ENCODE assay signal across 8 mouse cellular contexts in the genomic region with DNA sequence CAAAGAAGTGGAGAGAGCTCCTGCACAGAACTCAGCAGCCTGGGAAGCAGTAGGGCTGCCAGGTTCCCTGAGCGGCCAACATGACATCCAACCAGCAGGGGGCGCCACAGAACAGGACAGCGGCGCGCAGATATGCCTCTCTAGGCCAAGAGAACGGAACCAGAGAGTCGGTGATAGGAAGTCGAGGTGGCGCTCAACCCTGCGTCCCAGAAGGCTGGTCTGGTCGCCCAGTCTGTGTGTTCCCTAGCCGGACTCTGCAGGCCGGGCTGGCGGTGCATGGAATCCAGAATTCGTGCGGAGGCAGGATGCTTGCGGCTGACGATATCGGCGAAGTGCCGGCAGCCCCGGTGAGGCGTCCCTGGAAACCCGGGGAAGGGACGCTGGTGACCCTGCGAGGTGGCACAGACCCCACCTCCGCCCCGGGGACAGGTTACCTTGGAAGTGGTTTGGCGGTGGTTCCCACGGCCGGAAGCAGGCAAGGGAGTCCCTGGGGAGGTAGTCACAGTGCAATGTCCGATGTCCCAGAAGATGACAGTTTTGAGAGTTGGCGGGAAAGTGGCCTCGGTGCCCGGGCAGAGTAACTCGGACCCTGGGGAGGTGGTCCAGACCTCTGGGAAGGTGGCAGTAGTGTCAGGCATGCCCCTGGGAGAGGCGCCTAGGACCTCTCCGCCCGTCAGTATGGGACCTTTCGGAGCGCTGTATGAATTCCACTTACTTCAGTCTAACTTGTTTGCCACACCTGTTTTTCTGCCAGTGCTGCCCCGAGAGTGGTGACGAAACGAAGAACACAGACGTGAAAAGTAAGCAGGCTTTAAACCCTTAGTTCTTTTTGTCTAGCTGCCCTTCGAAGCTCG. TPM values are rescaled to one million over a fixed set of nuclear protein-coding genes. Genes with fewer than 3 reads are reported as not detected.
DNase-seq lines count a peak whose midpoint lies in the region; ATAC-seq lines count a peak whose summit lies in the region.

A gene (plus strand): TSS at position 176 of the 854 bp plus-strand sequence.

- peak within 1 kb of the TSS; percentile 96 for H3K4me2 ChIP-seq in forebrain, embryonic 14.5 days (ENCODE audit: low read length)
- peak within 1 kb of the TSS; percentile 93 for H3K4me2 ChIP-seq in neural tube, embryonic 15.5 days

- peak within 1 kb of the TSS; percentile 71 for H3K9ac ChIP-seq in forebrain, embryonic 14.5 days (ENCODE audit: low read length)
- H3K9ac ChIP-seq in neural tube, embryonic 15.5 days (replicated peaks): peak within 1 kb of the TSS; percentile 96

- intact Hi-C loops in heart, postnatal 14 days (cut with DNase I): no loop called here

- H3K27me3 ChIP-seq in forebrain, embryonic 14.5 days (replicated peaks; ENCODE audit: control insufficient read depth, insufficient read depth, low read length): no peaks in the 10 kb centered on the region
- no peaks in the 10 kb centered on the region for H3K27me3 ChIP-seq in neural tube, embryonic 15.5 days (replicated peaks)

- peaks cover 9% of the 10 kb centered on the region; the same call in 1 of the 2 replicates for H3K36me3 ChIP-seq in forebrain, embryonic 14.5 days (ENCODE audit: control insufficient read depth, insufficient read depth, low read length)
- peaks cover 13% of the 10 kb centered on the region for H3K36me3 ChIP-seq in neural tube, embryonic 15.5 days

- peaks cover 6% of the 10 kb centered on the region for H3K4me1 ChIP-seq in forebrain, embryonic 14.5 days (ENCODE audit: control insufficient read depth, insufficient read depth, low read length)
- H3K4me1 ChIP-seq in neural tube, embryonic 15.5 days: peaks cover 30% of the 10 kb centered on the region

- DNase-seq in ES-CJ7 (ENCODE audit: low read depth, low spot score): peak; percentile 95
- DNase-seq in cerebellum, adult 11 months: peak; percentile 92
- peak; percentile 95 for DNase-seq in forebrain, embryonic 14.5 days (ENCODE audit: low spot score)
- peak; percentile 96 to 99 for DNase-seq in heart, postnatal 14 days
- peak; percentile 97 for DNase-seq in layer of hippocampus, adult 11-12 months (ENCODE audit: low spot score)
- peak; percentile 92 to 93 for DNase-seq in lung, adult 18-20 months
- DNase-seq in testis, postnatal 14 days (ENCODE audit: low spot score): peak; percentile 93

- peak within 1 kb of the TSS; percentile 58 for H3K4me3 ChIP-seq in forebrain, embryonic 14.5 days (ENCODE audit: low read depth, low read length)
- H3K4me3 ChIP-seq in neural tube, embryonic 15.5 days (replicated peaks): peak within 1 kb of the TSS; percentile 99

- ATAC-seq in forebrain, embryonic 14.5 days: peak; percentile 86
- ATAC-seq in neural tube, embryonic 15.5 days (ENCODE audit: low FRiP score): peak; percentile 87

- H3K27ac ChIP-seq in forebrain, embryonic 14.5 days (ENCODE audit: low read depth, low read length): no peak within 1 kb of the TSS; the same call in 1 of the 2 replicates
- H3K27ac ChIP-seq in neural tube, embryonic 15.5 days (replicated peaks): peak within 1 kb of the TSS; percentile 85

- no peaks in the 10 kb centered on the region for H3K9me3 ChIP-seq in forebrain, embryonic 14.5 days (replicated peaks; ENCODE audit: control insufficient read depth, low read length)
- H3K9me3 ChIP-seq in neural tube, embryonic 15.5 days (replicated peaks): no peaks in the 10 kb centered on the region

- 3% methylated on average over 47 of the region's 47 CpGs for WGBS in forebrain, embryonic 14.5 days
- WGBS in neural tube, embryonic 15.5 days: 2% methylated on average over 47 of the region's 47 CpGs

RNA-seq across cellular contexts. Expression of the gene that starts here (rescaled TPM):
- 18.0 and 21.0 TPM in 2 replicates for polyA plus RNA-seq in forebrain, embryonic 14.5 days (2014; fragmentation: Nextera tagmentation; extraction: Ambion mirVana)
- total RNA-seq in heart, postnatal 14 days (2021): 10 to 100 TPM; 13.3 to 14.6 TPM
- 31.3 and 32.0 TPM in 2 replicates for polyA plus RNA-seq in neural tube, embryonic 15.5 days (2015; fragmentation: Nextera tagmentation; extraction: Ambion mirVana)
